Mouse (Mus musculus): ENCODE results near the gene Pkn1.

GRCm38 (mm10) chr8:83707554-83707953, 8.6 kb upstream of the Pkn1 start:
- no peak for TF ChIP-seq CTCF (IDR thresholded peaks at IDR 0.05; ENCODE audit: insufficient read depth, low read depth, low read length)
- no peak for TF ChIP-seq POLR2A (IDR thresholded peaks at IDR 0.05; ENCODE audit: insufficient read depth, low read depth, low read length)
